Mouse (Mus musculus) hindbrain, embryonic 15.5 days (tissue): ENCODE measurements around the gene Mapkap1. TPM values are rescaled to one million over a fixed set of nuclear protein-coding genes. Genes with fewer than 3 reads are reported as not detected.

Experiments used
- ATAC-seq: fragments of 200-750 bp; cut with Nextera tagmentation; 2 replicates; pipeline ENCODE4 v1.8.0; 2017; ENCODE audit warnings: low read depth, moderate number of reproducible peaks, moderate TSS enrichment; ENCODE audit not compliant: low FRiP score
- H3K27ac ChIP-seq: fragments of 300-500 bp; sonication (generic); replicated peaks from 2 replicates; pipeline ENCODE4 v1.5.1; 2015; ENCODE audit warnings: mild to moderate bottlenecking, inconsistent platforms
- H3K27me3 ChIP-seq: fragments of 300-500 bp; sonication (generic); 2 replicates; pipeline ENCODE4 v1.6.1; 2015; ENCODE audit warnings: control low read depth, inconsistent platforms
- H3K36me3 ChIP-seq: fragments of 300-500 bp; sonication (generic); 2 replicates; pipeline ENCODE4 v1.6.1; 2015; ENCODE audit warnings: control low read depth, inconsistent platforms
- H3K4me1 ChIP-seq: fragments of 300-500 bp; sonication (generic); replicated peaks from 2 replicates; pipeline ENCODE4 v1.6.1; 2015; ENCODE audit warnings: control low read depth, inconsistent platforms
- H3K4me2 ChIP-seq: fragments of 300-500 bp; sonication (generic); 2 replicates; pipeline ENCODE4 v1.6.1; 2015; ENCODE audit warnings: moderate library complexity, mild to moderate bottlenecking, inconsistent platforms
- H3K4me3 ChIP-seq: fragments of 300-500 bp; sonication (generic); 2 replicates; pipeline ENCODE4 v1.5.1; 2015; ENCODE audit warnings: mild to moderate bottlenecking, inconsistent platforms
- H3K9ac ChIP-seq: fragments of 300-500 bp; sonication (generic); 2 replicates; pipeline ENCODE4 v1.6.1; 2015; ENCODE audit warnings: inconsistent platforms
- H3K9me3 ChIP-seq: fragments of 300-500 bp; sonication (generic); 2 replicates; pipeline ENCODE4 v1.6.1; 2016; ENCODE audit warnings: control low read depth, inconsistent platforms
- WGBS: fragments of 180-500 bp; shearing (Covaris S2); methylation state at CpG from one replicate; pipeline ENCODE4 v1.1.7; 2015; 5-methylcytosine and 5-hydroxymethylcytosine counted together
- polyA plus RNA-seq: library from polyadenylated mRNA; unstranded; fragments of >200 nt; fragmentation: Nextera tagmentation; extraction: Ambion mirVana; gene quantifications from 2 replicates; pipeline ENCODE4 v1.2.1, GENCODE M21; 2015

Gene Mapkap1
- polyA plus RNA-seq, 1 experiment from 2014 or later: 98.3 TPM

DNA sequence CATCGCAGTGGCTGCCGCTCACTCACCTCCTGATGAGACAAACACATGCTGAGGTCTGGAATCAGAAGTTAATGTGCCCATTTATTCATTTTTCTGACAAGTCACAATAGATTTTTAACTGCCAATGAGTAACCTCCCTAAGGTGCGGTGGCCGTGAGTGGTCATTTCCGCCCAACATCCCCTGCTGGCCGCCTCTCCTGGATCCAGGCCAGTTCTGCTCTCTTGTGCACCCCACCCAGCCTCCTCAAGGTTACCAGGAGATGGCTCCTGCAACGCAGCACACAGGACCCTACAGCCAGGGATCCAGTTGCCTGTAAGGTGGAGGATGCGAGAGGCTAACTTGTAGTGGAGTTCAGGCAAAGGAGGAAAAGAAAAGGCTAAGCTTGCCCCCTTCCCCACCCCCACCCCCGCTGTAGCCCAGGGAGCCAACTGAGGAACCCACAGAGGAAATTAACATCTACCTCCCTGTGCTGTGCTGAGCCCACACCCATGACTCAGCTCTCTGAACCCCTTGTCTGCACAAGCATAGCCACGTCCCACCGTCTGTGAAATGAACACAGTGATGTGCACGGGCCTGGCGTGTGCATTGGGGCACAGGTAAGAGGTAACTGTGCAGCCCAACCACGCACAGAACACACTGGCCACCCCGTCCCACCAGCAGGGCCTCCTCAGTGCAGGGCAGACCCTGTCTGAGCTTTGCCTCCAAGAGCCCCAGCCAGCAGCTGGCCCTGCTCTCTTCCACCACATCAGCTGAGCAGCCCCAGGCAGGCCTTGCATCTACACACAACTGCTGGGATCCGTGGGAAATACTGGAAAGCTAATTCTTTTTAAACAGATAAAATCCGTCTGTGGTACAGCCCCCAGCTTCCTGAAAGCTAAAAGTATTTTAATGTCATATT, 221.0 kb downstream of the Mapkap1 start:
- H3K9ac ChIP-seq: no peak overlapping the region
- H3K27ac ChIP-seq: no peak overlapping the region
- no peaks in the 10 kb centered on the region for H3K9me3 ChIP-seq
- H3K4me2 ChIP-seq: no peak overlapping the region
- H3K4me1 ChIP-seq: peaks cover 9% of the 10 kb centered on the region; the same call in 1 of the 2 replicates
- H3K27me3 ChIP-seq: no peaks in the 10 kb centered on the region
- no peak for ATAC-seq
- 66% methylated on average over 17 of the region's 17 CpGs for WGBS
- H3K4me3 ChIP-seq: no peak overlapping the region
- 0 out of 2 replicates have a peak, but pooled peaks cover 5% of the 10 kb centered on the region for H3K36me3 ChIP-seq

- Histone ChIP-seq H3K4me1 (peaks cover 3% of the 10 kb centered on the region; the same call in 1 of the 2 replicates), H3K4me2 (no peak overlapping the region), H3K36me3 (0 out of 2 replicates have a peak, but pooled peaks cover 5% of the 10 kb centered on the region), H3K27ac (no peak overlapping the region), H3K27me3 (no peaks in the 10 kb centered on the region), H3K4me3 (no peak overlapping the region), H3K9ac (no peak overlapping the region), H3K9me3 (no peaks in the 10 kb centered on the region)
- no peak for ATAC-seq
- WGBS: 80% methylated on average over 4 of the region's 4 CpGs
These were observed 222.5 kb downstream of the Mapkap1 start for GRCm38 (mm10) chr2:34628903-34629540.

DNA sequence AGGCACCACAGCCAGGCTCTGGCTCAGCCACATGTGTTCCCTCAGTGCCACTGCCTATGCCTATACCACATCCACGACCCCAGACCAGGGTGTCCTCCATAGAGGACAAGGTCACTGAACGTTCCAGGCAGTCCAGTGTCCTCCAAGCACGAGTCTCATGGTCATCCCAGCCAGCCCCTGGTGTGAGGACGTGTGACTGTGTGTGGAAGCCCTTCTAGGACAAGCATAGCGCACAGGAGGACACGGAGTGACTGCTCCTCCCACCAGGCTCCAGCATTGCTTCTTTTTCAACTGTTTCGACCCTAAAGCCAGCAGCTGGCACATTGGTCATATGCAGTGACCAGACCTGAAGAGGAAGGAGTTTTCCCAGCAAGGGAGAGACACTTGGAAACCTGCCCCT, 223.2 kb downstream of the Mapkap1 start:
- no peak overlapping the region for H3K4me2 ChIP-seq
- 79% methylated on average over 7 of the region's 7 CpGs for WGBS
- H3K4me3 ChIP-seq: no peak overlapping the region
- H3K4me1 ChIP-seq: peaks cover 3% of the 10 kb centered on the region; the same call in 1 of the 2 replicates
- no peaks in the 10 kb centered on the region for H3K36me3 ChIP-seq
- H3K27me3 ChIP-seq: no peaks in the 10 kb centered on the region
- no peak overlapping the region for H3K9ac ChIP-seq
- no peaks in the 10 kb centered on the region for H3K9me3 ChIP-seq
- H3K27ac ChIP-seq: no peak overlapping the region
- no peak for ATAC-seq

- no peaks in the 10 kb centered on the region for H3K36me3 ChIP-seq
- H3K4me1 ChIP-seq: peaks cover 3% of the 10 kb centered on the region; the same call in 1 of the 2 replicates
- no peak for ATAC-seq
- WGBS: 65% methylated on average over 6 of the region's 6 CpGs
- H3K27ac ChIP-seq: no peak overlapping the region
- no peak overlapping the region for H3K4me3 ChIP-seq
- H3K9me3 ChIP-seq: no peaks in the 10 kb centered on the region
- H3K27me3 ChIP-seq: no peaks in the 10 kb centered on the region
- H3K9ac ChIP-seq: no peak overlapping the region
- no peak overlapping the region for H3K4me2 ChIP-seq
These were observed 223.9 kb downstream of the Mapkap1 start for GRCm38 (mm10) chr2:34630445-34630844.

- Histone ChIP-seq H3K9me3 (no peaks in the 10 kb centered on the region), H3K9ac (no peak overlapping the region), H3K36me3 (no peaks in the 10 kb centered on the region), H3K27me3 (no peaks in the 10 kb centered on the region), H3K4me3 (no peak overlapping the region), H3K4me1 (peaks cover 3% of the 10 kb centered on the region; the same call in 1 of the 2 replicates), H3K4me2 (no peak overlapping the region), H3K27ac (no peak overlapping the region)
- ATAC-seq: no peak
- WGBS: 82% methylated on average over 12 of the region's 12 CpGs
These were observed 225.5 kb downstream of the Mapkap1 start for GRCm38 (mm10) chr2:34632051-34632450.

DNA sequence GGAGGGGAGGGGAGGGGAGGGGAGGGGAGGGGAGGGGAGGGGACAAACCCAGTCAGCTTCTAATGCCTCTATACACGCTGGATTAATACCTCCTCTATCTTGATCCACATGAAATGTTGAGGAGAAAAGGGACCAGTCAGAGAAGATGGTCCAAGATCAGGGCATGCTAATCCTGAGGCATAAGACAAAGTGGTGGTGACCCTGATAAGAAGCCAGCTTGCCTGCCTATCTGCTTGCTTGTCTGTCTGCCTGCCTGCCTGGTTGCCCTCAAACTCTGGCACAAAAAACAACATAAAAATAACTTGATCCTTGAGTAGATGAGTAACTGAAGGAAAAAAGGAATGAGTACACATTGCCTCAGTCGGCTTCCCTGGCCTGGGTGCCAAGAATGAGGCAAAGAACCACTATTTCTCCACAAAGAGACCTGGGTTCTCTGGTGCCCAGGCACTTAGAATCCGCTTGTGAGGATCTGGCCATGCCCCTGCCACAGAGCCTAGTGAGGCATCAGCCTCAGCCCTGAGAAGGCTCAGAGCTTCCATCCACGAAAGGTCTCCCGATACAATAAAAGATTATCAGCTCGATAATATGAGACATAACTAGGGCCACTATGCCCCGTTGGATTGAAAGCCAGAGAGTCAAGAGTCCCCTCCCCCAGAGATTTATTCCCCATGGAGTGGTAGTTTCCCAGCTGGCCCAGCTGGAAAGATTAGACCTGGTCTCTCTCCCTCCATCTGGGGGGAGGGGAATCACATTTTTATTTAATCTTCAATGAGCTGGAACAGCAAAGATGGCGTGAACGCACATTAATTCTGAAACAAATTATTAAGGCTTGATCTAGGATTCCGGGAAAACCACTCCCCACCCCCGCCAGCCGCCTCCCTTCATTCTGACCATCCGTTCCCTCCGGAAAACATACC, 228.9 kb downstream of the Mapkap1 start:
- Histone ChIP-seq H3K36me3 (no peaks in the 10 kb centered on the region), H3K4me1 (peaks cover 9% of the 10 kb centered on the region; the same call in 1 of the 2 replicates), H3K4me2 (no peak overlapping the region), H3K9ac (no peak overlapping the region), H3K27me3 (no peaks in the 10 kb centered on the region), H3K4me3 (no peak overlapping the region), H3K27ac (no peak overlapping the region), H3K9me3 (no peaks in the 10 kb centered on the region)
- WGBS: 62% methylated on average over 14 of the region's 14 CpGs
- ATAC-seq: no peak

DNA sequence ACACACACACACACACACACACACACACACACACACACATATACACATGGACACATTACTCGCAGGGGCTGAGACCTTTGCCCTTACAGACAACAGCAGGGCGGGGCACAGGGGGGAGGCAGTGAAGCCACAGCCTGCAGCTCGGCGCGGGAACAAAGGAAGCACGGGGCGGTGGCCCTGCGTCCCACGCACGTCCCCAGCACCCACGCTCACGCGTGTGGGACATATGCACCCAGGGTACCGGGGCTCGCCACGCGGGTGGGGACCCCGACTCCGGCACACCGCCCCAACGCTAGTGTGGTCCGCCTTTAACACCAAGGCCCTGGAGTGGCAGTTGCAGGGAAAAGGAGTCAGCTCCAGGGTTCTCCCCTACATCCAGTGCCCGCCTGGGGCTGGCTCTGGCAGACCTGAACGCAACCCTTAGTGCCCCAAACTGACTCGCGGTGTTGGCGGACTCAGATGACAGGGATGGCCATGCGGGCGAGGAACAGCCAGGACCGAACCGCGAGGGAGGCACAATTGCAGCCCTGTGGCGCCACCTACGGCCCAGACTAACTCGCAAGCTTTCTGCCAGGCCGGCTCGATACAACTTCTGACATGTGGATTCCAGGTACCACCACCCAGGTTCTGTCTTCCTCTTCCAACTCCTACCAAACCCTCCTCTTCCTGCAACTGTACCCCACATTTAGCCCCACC, 232.5 kb downstream of the Mapkap1 start:
- peak overlapping the region; percentile 59 for H3K9ac ChIP-seq
- WGBS: 19% methylated on average over 37 of the region's 37 CpGs
- H3K36me3 ChIP-seq: no peaks in the 10 kb centered on the region
- peak overlapping the region; percentile 80 for H3K4me2 ChIP-seq
- ATAC-seq: peak; percentile 86
- peak overlapping the region; percentile 37 for H3K4me3 ChIP-seq
- no peaks in the 10 kb centered on the region for H3K27me3 ChIP-seq
- H3K4me1 ChIP-seq: peaks cover 9% of the 10 kb centered on the region; the same call in 1 of the 2 replicates
- no peaks in the 10 kb centered on the region for H3K9me3 ChIP-seq
- 0 out of 2 replicates have a peak overlapping the region, but pooled peaks have one; percentile 35 for H3K27ac ChIP-seq

- no peak overlapping the region for H3K27ac ChIP-seq
- WGBS: 56% methylated on average over 5 of the region's 5 CpGs
- peak; percentile 55; the same call in 1 of the 2 replicates for ATAC-seq
- H3K36me3 ChIP-seq: no peaks in the 10 kb centered on the region
- peaks cover 9% of the 10 kb centered on the region; the same call in 1 of the 2 replicates for H3K4me1 ChIP-seq
- H3K27me3 ChIP-seq: no peaks in the 10 kb centered on the region
- no peaks in the 10 kb centered on the region for H3K9me3 ChIP-seq
- H3K9ac ChIP-seq: no peak overlapping the region
- H3K4me3 ChIP-seq: no peak overlapping the region
- peak overlapping the region; percentile 80; the same call in 1 of the 2 replicates for H3K4me2 ChIP-seq
These were observed 233.2 kb downstream of the Mapkap1 start for GRCm38 (mm10) chr2:34639725-34640124.

DNA sequence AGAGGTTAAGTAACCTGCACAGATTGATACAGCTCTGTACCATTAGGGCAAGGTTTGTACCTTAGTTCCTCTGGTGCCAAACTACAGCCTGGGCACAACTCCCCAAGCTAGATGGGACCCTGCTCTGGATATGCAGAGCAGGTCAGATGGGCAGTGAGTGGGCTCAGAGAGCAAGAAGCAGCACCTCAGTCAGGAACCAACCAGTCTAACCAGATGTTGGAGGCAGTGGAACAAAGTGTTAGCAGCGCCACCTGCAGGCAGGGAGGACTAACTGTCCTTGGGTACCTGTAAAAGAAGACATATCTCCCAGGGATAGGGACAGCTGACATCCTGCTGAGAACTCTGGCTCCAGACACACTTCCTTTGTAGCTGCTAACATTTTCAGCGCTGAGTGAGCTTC, 235.8 kb downstream of the Mapkap1 start:
- Histone ChIP-seq H3K27ac (no peak overlapping the region), H3K27me3 (no peaks in the 10 kb centered on the region), H3K4me2 (no peak overlapping the region), H3K4me1 (peaks cover 27% of the 10 kb centered on the region), H3K36me3 (no peaks in the 10 kb centered on the region), H3K9ac (no peak overlapping the region), H3K4me3 (no peak overlapping the region), H3K9me3 (no peaks in the 10 kb centered on the region)
- WGBS: 21% methylated on average over 2 of the region's 2 CpGs
- ATAC-seq: no peak

DNA sequence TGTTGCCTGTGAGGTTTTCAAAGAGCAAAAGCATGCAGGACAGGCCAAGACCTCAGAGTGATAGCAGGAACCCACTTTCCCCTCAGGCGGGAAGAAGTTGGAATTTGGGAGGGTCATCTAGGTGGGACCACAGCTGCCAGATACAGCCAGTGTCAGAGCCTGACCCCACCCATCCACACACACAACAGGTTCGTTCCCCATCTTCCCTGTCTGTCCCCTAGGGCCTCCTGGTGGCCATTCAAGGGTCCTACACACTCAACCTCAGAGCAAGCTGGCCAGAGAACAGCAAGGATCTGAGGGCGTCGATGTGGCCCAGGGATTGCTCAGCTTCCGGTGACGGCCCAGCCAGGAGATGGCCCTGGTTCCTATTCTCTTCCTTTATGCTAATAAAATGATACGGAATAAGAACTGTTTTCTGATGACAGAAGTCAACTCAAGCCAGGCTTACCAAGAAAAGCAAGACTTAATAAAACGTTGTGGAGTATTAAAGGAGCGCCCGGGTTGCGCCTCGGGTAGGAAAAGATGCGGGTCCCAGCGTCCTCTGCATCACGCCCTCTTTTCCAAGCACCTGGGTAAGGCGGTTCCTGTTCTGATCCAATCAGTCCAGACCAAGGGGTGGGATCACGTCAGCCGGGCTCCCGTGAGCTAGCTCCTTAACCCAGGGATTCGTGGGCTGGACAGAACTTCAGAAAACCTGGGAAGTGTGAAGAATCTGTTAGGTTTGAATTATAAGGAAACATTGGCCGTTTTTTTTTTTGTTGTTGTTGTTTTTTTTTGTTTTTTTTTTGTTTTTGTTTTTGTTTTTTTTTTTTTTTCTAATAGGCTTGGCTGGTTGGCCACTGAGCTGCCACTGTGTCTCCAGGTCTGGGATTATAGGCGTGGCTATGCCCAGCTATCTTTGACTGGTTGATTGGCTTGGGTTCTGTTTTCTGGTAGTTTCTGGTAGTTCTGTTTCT, 238.3 kb downstream of the Mapkap1 start:
- 35% methylated on average over 22 of the region's 22 CpGs for WGBS
- no peak overlapping the region for H3K27ac ChIP-seq
- no peak overlapping the region for H3K4me2 ChIP-seq
- H3K27me3 ChIP-seq: no peaks in the 10 kb centered on the region
- no peak overlapping the region for H3K4me3 ChIP-seq
- H3K9ac ChIP-seq: no peak overlapping the region
- no peaks in the 10 kb centered on the region for H3K9me3 ChIP-seq
- H3K36me3 ChIP-seq: no peaks in the 10 kb centered on the region
- no peak for ATAC-seq
- peaks cover 22% of the 10 kb centered on the region for H3K4me1 ChIP-seq
